Mouse (Mus musculus): ENCODE measurements around the gene Mtus2.

DNA sequence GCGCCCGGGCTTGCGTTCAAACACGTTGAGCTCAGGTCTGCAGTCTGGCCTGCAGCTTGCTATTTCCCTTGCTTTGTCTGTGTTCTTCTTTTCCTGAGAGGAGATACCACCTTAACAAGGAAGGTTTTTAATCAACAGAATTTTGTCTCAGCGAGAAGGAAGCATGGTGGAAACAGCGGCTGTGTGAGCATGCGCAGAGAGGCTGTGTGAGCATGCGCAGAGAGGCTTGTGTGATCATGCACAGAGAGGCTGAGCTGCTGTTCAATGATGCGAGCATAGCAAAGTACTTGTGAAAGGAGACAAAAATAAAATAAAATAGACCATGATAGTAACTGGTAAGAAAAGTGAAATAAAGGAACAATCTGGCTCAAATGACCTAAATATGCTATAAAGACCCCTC is 142.2 kb downstream of the Mtus2 start:
- TF ChIP-seq POLR2A (IDR thresholded peaks at IDR 0.05; ENCODE audit: borderline replicate concordance, insufficient read depth, low read length) (no peak), CTCF (IDR thresholded peaks at IDR 0.05; ENCODE audit: borderline replicate concordance, insufficient read depth, low read depth, low read length) (no peak)
